Mouse (Mus musculus): Measurements from ENCODE around the gene 4930568D16Rik. TPM values are rescaled to one million over a fixed set of nuclear protein-coding genes. Genes with fewer than 3 reads are reported as not detected.
A peak's percentile ranks its signal among the peaks of the same experiment; 100 is the strongest.

4930568D16Rik gene
- polyA plus RNA-seq, 1 experiment from 2014 or later: not detected

GRCm38 (mm10) chr2:35337419-35337818 is 30.1 kb downstream of the 4930568D16Rik start:
- peak overlapping the region; percentile 94 for H3K4me2 ChIP-seq
- H3K4me1 ChIP-seq: peaks cover 18% of the 10 kb centered on the region
- 47% methylated on average over 10 of the region's 10 CpGs for WGBS
- peak overlapping the region; percentile 54 for H3K4me3 ChIP-seq
- H3K36me3 ChIP-seq (replicated peaks): no peaks in the 10 kb centered on the region
- H3K27me3 ChIP-seq (replicated peaks): 0 out of 2 replicates have a peak, but pooled peaks cover 5% of the 10 kb centered on the region
- H3K9ac ChIP-seq: peak overlapping the region; percentile 18; the same call in 1 of the 2 replicates
- peak overlapping the region; percentile 18 for H3K27ac ChIP-seq
- H3K9me3 ChIP-seq: no peaks in the 10 kb centered on the region
- no peak for ATAC-seq (replicated peaks)

GRCm38 (mm10) chr2:35336388-35337280 is 30.9 kb downstream of the 4930568D16Rik start, which contains the start of gene Stom:
Stom (minus strand) TSS chr2:35336976.
- WGBS: under 1% methylated on average over 45 of the region's 45 CpGs
- Histone ChIP-seq H3K4me2 (peak within 1 kb of the TSS; percentile 94), H3K36me3 (replicated peaks) (no peaks in the 10 kb centered on the region), H3K9me3 (no peaks in the 10 kb centered on the region), H3K9ac (peak within 1 kb of the TSS; percentile 50), H3K4me3 (peak within 1 kb of the TSS; percentile 54), H3K27ac (peak within 1 kb of the TSS; percentile 60), H3K27me3 (replicated peaks) (0 out of 2 replicates have a peak, but pooled peaks cover 5% of the 10 kb centered on the region), H3K4me1 (peaks cover 18% of the 10 kb centered on the region)
- peak; percentile 99 for ATAC-seq (replicated peaks)

- H3K27ac ChIP-seq: no peak overlapping the region
- no peak for ATAC-seq (replicated peaks)
- H3K4me3 ChIP-seq: peak overlapping the region; percentile 54
- 5% methylated on average over 7 of the region's 7 CpGs for WGBS
- 0 out of 2 replicates have a peak, but pooled peaks cover 5% of the 10 kb centered on the region for H3K27me3 ChIP-seq (replicated peaks)
- H3K9ac ChIP-seq: peak overlapping the region; percentile 50
- peak overlapping the region; percentile 94 for H3K4me2 ChIP-seq
- H3K9me3 ChIP-seq: no peaks in the 10 kb centered on the region
- H3K4me1 ChIP-seq: peaks cover 18% of the 10 kb centered on the region
- no peaks in the 10 kb centered on the region for H3K36me3 ChIP-seq (replicated peaks)
Measured at GRCm38 (mm10) chr2:35335620-35336019, 31.9 kb downstream of the 4930568D16Rik start.

DNA sequence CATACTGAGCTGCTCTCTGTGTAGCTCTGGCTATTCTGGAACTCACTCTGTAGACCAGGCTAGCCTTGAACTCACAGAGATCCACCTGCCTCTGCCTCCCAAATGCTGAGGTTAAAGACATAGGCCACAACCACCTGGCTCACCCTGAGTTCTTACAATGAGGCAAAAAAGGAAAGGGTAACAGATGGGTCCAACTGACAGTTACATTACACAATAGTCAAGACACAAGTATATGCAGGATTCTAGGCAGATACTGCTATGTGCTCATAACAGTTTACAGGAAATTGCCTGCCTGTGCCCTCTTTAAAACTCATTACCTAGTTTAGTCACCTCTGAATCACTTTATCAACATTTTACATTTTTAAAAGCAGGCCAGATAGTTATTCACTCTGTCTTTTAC is 33.9 kb downstream of the 4930568D16Rik start:
- no peaks in the 10 kb centered on the region for H3K36me3 ChIP-seq (replicated peaks)
- no peak overlapping the region for H3K4me3 ChIP-seq
- H3K4me2 ChIP-seq: no peak overlapping the region
- H3K4me1 ChIP-seq: peaks cover 18% of the 10 kb centered on the region
- H3K27me3 ChIP-seq (replicated peaks): 0 out of 2 replicates have a peak, but pooled peaks cover 5% of the 10 kb centered on the region
- H3K9ac ChIP-seq: no peak overlapping the region
- no peak for ATAC-seq (replicated peaks)
- no peaks in the 10 kb centered on the region for H3K9me3 ChIP-seq
- H3K27ac ChIP-seq: no peak overlapping the region

- H3K36me3 ChIP-seq (replicated peaks): no peaks in the 10 kb centered on the region
- 79% methylated on average over 2 of the region's 2 CpGs for WGBS
- 0 out of 2 replicates have a peak, but pooled peaks cover 7% of the 10 kb centered on the region for H3K27me3 ChIP-seq (replicated peaks)
- H3K27ac ChIP-seq: no peak overlapping the region
- no peak for ATAC-seq (replicated peaks)
- H3K4me1 ChIP-seq: peaks cover 11% of the 10 kb centered on the region
- no peaks in the 10 kb centered on the region for H3K9me3 ChIP-seq
- no peak overlapping the region for H3K4me2 ChIP-seq
- H3K4me3 ChIP-seq: no peak overlapping the region
- no peak overlapping the region for H3K9ac ChIP-seq
Measured at GRCm38 (mm10) chr2:35331205-35331604, 36.3 kb downstream of the 4930568D16Rik start.

DNA sequence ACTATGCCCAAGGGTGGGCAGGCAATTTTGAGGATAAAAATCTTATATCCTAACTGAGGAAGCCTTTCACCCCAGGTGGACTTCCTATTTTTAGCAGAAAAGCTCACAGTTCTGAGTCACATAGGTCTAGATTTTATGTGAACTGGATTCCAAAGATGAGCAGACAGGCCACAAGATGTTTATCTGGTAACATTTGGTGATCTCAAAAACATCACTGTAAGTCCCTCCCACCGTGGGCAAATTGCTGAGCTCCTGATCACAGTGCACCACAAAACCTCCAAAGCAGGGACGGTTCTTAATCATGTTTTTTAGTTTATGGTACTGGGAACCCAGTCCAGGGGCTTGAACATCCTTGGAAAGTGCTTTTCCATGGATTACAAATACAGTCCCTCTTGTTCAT is 38.5 kb downstream of the 4930568D16Rik start:
- Histone ChIP-seq H3K4me2 (no peak overlapping the region), H3K27me3 (replicated peaks) (0 out of 2 replicates have a peak, but pooled peaks cover 3% of the 10 kb centered on the region), H3K9ac (no peak overlapping the region), H3K4me1 (no peaks in the 10 kb centered on the region), H3K36me3 (replicated peaks) (no peaks in the 10 kb centered on the region), H3K9me3 (no peaks in the 10 kb centered on the region), H3K27ac (no peak overlapping the region), H3K4me3 (no peak overlapping the region)
- ATAC-seq (replicated peaks): no peak
- 94% methylated on average over 2 of the region's 2 CpGs for WGBS

DNA sequence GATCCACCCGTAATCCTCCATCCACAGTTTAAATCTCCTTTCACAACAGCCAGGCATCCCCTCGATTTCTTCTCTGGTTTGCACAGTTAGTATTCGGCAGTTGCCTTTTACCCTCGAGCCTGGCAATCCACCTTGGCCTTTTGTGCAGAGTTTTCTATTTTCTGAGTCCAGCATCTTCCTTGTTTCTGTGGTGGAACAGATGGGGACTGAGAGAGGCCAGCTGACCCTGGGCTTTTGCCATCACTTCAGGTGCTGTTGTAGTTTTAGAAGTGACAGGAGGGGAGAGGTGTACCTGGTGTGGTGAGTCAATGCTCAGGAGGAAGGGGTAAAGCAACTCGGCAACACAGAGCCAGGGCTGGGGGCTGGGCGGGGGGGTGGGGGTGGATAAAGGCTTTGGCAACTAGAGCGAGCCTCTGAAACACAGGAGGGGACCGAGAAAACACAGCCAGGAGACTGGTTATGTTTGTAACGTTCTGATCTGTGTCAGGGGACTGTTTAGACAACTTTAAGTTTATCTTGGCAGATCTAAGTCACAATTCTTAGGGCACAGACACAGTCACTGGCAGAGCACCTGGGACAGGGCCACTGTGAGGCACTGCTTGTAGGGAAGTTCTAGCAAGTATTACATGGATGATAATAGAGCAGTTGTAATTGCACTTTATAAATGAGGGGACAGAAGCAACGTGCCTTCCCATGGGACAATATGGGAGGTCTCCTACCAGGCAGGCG is 39.3 kb downstream of the 4930568D16Rik start:
- Histone ChIP-seq H3K4me3 (no peak overlapping the region), H3K27ac (no peak overlapping the region), H3K36me3 (replicated peaks) (no peaks in the 10 kb centered on the region), H3K9ac (no peak overlapping the region), H3K9me3 (no peaks in the 10 kb centered on the region), H3K4me2 (no peak overlapping the region), H3K27me3 (replicated peaks) (0 out of 2 replicates have a peak, but pooled peaks cover 2% of the 10 kb centered on the region), H3K4me1 (0 out of 2 replicates have a peak, but pooled peaks cover 2% of the 10 kb centered on the region)
- WGBS: 30% methylated on average over 11 of the region's 11 CpGs
- ATAC-seq (replicated peaks): no peak

- no peak for ATAC-seq (replicated peaks)
Measured at GRCm38 (mm10) chr2:35327583-35327982, 39.9 kb downstream of the 4930568D16Rik start.

GRCm38 (mm10) chr2:35326931-35327330 is 40.6 kb downstream of the 4930568D16Rik start:
- Histone ChIP-seq H3K9me3 (no peaks in the 10 kb centered on the region), H3K36me3 (replicated peaks) (no peaks in the 10 kb centered on the region), H3K27ac (no peak overlapping the region), H3K27me3 (replicated peaks) (0 out of 2 replicates have a peak, but pooled peaks cover 2% of the 10 kb centered on the region), H3K4me2 (no peak overlapping the region), H3K4me3 (no peak overlapping the region), H3K9ac (no peak overlapping the region), H3K4me1 (peaks cover 13% of the 10 kb centered on the region; the same call in 1 of the 2 replicates)
- 42% methylated on average over 1 of the region's 1 CpGs for WGBS
- no peak for ATAC-seq (replicated peaks)

More at GRCm38 (mm10) chr2:35327583-35327982, 39.9 kb downstream of the 4930568D16Rik start:
- Histone ChIP-seq H3K27me3 (replicated peaks) (0 out of 2 replicates have a peak, but pooled peaks cover 2% of the 10 kb centered on the region), H3K4me2 (no peak overlapping the region), H3K4me1 (peaks cover 6% of the 10 kb centered on the region; the same call in 1 of the 2 replicates), H3K27ac (no peak overlapping the region), H3K9ac (no peak overlapping the region), H3K36me3 (replicated peaks) (no peaks in the 10 kb centered on the region), H3K4me3 (no peak overlapping the region), H3K9me3 (no peaks in the 10 kb centered on the region)
- WGBS: 59% methylated on average over 10 of the region's 10 CpGs

DNA sequence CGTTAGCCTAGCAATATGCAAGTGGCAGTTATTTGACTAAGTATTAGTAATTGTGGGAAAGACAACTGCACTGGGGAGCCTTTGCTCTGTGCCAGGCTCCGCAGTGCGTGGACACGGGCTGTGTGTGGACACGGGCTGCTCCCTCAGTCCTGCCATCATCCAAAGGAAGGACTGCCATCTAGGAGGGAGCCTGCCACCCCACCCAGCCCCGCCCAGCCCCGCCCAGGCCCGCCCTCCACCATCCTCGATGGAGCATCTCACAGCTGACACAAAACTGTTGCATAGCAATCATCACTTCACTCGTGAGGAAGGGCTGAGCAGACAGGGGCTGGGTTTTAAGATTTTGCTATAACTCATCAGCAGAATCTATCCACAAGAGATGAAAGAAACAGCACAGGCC is 41.6 kb downstream of the 4930568D16Rik start:
- ATAC-seq (replicated peaks): no peak
- no peak overlapping the region for H3K9ac ChIP-seq
- no peak overlapping the region for H3K27ac ChIP-seq
- no peaks in the 10 kb centered on the region for H3K36me3 ChIP-seq (replicated peaks)
- peaks cover 17% of the 10 kb centered on the region; the same call in 1 of the 2 replicates for H3K4me1 ChIP-seq
- H3K9me3 ChIP-seq: no peaks in the 10 kb centered on the region
- H3K4me3 ChIP-seq: no peak overlapping the region
- no peak overlapping the region for H3K4me2 ChIP-seq
- H3K27me3 ChIP-seq (replicated peaks): 0 out of 2 replicates have a peak, but pooled peaks cover 2% of the 10 kb centered on the region
- 75% methylated on average over 10 of the region's 10 CpGs for WGBS

DNA sequence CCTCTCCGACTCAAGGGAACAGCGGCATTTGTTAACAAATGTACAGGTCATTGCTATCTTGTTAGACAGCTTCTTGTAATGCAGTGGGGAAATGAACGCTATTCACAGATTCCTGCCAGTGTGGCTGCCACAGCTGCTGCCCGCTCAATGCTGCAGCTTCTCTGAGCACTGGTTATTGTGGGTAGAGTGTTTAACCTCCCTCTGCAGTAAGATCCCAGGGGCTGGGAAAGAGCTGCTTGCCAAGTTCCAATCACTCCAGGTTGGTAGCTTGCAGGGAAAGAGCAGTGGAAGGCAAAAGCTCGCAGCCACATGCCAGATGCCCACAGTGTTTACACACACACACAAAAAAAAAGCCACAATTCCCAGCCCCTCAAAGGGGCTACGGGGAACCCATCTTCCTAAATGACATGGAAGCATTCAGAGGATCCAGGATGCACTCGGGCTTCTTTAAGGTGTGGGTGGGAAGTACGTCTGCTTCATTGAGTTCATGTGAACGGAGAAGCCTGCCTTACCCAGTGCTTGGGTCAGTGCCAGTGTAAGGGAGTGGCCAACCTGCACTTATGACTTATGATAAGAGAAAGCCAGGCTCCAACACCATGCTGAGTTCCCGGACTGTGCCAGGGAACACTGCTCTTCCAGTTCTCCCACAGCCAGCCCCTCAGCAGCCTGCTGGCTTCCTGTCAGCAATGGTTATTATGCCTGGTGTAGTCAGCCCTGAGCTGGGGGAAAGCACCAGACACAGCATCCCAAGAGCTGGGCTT is 44.9 kb downstream of the 4930568D16Rik start:
- Histone ChIP-seq H3K36me3 (replicated peaks) (no peaks in the 10 kb centered on the region), H3K27me3 (replicated peaks) (0 out of 2 replicates have a peak, but pooled peaks cover 2% of the 10 kb centered on the region), H3K9ac (no peak overlapping the region), H3K9me3 (no peaks in the 10 kb centered on the region), H3K4me2 (no peak overlapping the region), H3K4me3 (no peak overlapping the region), H3K27ac (peak overlapping the region; percentile 3; the same call in 1 of the 2 replicates), H3K4me1 (peaks cover 17% of the 10 kb centered on the region; the same call in 1 of the 2 replicates)
- 64% methylated on average over 10 of the region's 10 CpGs for WGBS
- no peak for ATAC-seq (replicated peaks)

All from midbrain, embryonic 15.5 days (tissue).